Mouse (Mus musculus): Measurements from ENCODE around the gene Abhd2.

- TF ChIP-seq EP300 (IDR thresholded peaks at IDR 0.05; ENCODE audit: low read depth) (no peak), CTCF (IDR thresholded peaks at IDR 0.05; ENCODE audit: low read depth) (no peak)
Observed at GRCm38 (mm10) chr7:79254248-79254888, 18.6 kb upstream of the Abhd2 start.

Measured in liver, postnatal 0 days (tissue).